ENCODE assay signal across 8 mouse cellular contexts in the genomic region with DNA sequence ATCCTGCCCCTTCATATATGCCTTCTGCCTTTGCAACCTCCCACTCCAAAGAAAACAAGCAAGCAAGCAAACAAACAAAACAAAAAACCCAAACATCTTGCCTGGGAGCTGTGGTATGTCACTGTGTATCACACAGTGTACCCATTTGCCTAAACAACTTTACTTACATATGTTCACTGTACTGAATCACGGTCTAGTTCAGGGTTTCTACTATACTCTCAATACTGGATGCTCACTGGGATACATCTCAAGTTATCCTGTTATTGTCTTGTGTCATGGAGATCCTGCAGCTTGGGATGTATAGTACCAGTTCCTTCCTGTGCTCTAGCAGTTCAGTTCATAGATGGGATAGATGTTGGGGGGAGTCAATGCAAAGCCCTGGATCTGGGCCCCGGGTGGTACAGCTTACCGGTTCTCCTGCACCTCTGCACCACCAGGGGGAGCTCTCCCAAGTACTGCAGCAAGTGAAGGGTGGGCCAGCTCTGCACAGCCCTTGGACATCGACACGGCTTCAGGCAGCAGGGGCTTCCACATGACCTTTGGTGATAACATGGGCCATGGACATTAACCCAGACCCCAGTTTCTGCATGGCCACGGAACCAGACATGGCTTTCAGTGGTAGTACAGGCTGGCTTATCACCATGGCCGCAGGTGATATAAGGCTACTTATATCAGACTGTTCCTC. TPM values are rescaled to one million over a fixed set of nuclear protein-coding genes. Genes with fewer than 3 reads are reported as not detected.
A peak's percentile ranks its signal among the peaks of the same experiment; 100 is the strongest.
DNase-seq lines count a peak whose midpoint lies in the region; ATAC-seq lines count a peak whose summit lies in the region.

No protein-coding gene starts in this region.

- peak; percentile 98 for ATAC-seq in megakaryocyte progenitor cell, adult 5-6 weeks (replicated peaks; ENCODE audit: poor library complexity)

- peak; percentile 82 to 83 for DNase-seq in adrenal gland, adult 18-20 months (ENCODE audit: low spot score in 2 of 2)
- peak; percentile 83 for DNase-seq in embryo, embryonic 10.5 days (ENCODE audit: low spot score)
- peak; percentile 83 for DNase-seq in gastrocnemius, postnatal 14 days
- peak; percentile 83 for DNase-seq in induced T-regulatory cell, adult 2 months (ENCODE audit: low read depth)
- DNase-seq in left cerebral cortex, adult 8-10 months (ENCODE audit: low spot score in 2 of 2) = peak; percentile 33 to 63
- peak; percentile 53 for DNase-seq in right cerebral cortex, postnatal 25 days
- DNase-seq in urinary bladder, postnatal 36 days (ENCODE audit: low spot score in 2 of 2) = peak; percentile 49 to 64

- intact Hi-C loops in gastrocnemius, postnatal 14 days (cut with DNase I; ENCODE audit: low total_unique reads) = loop anchor here (5.0 kb wide), 1 partner anchor 193 kb away; no protein-coding TSS in a partner anchor

RNA-seq across cellular contexts. Expression of a gene that starts 36.7 kb away (rescaled TPM):
- total RNA-seq in adrenal gland, adult 18-20 months (2021) = 10 to 100 TPM; 18.8 to 26.6 TPM
- total RNA-seq in gastrocnemius, postnatal 14 days (2021) = 10 to 100 TPM; 21.3 to 25.9 TPM
- 10 to 100 TPM; 38.2 to 46.8 (median 41.6) TPM for total RNA-seq in left cerebral cortex, adult 8-10 months (2022)
- total RNA-seq in megakaryocyte progenitor cell, adult 5-6 weeks (2015) = 177 and 198 TPM in 2 replicates
- 195 and 207 TPM in 2 replicates for total RNA-seq in megakaryocyte progenitor cell, adult 5-6 weeks (2017)

RNA-seq across cellular contexts. Expression of a gene that starts 37.0 kb away (rescaled TPM):
- 10 to 100 TPM; 13.1 to 13.2 TPM for total RNA-seq in adrenal gland, adult 18-20 months (2021)
- 1 to 10 TPM; 3.7 to 3.8 TPM for total RNA-seq in gastrocnemius, postnatal 14 days (2021)
- 10 to 100 TPM; 26.5 to 29.2 (median 27.7) TPM for total RNA-seq in left cerebral cortex, adult 8-10 months (2022)
- total RNA-seq in megakaryocyte progenitor cell, adult 5-6 weeks (2015) = 1.2 and 2.7 TPM in 2 replicates
- 1.9 and 2.5 TPM in 2 replicates for total RNA-seq in megakaryocyte progenitor cell, adult 5-6 weeks (2017)

Comparison
In these comparisons a context has a peak if more than half of its experiments do, and no peak if none do; other contexts are left out.
1. Peak in every context shown above with its lines: DNase-seq and ATAC-seq.